Mouse (Mus musculus): ENCODE results near the gene Gm15097. TPM values are rescaled to one million over a fixed set of nuclear protein-coding genes. Genes with fewer than 3 reads are reported as not detected.
"Not testable (repeated sequence)": the region's sequence is repeated elsewhere in the genome, so short reads cannot be mapped to it uniquely, and the experiment has no call there.

Gene Gm15097
- polyA plus RNA-seq (2012; rRNA removed) (not detected in 2 replicates), polyA plus RNA-seq (2014; fragmentation: Nextera tagmentation; extraction: Ambion mirVana) (not detected in 2 replicates)

- not testable (repeated sequence) for H3K4me2 ChIP-seq (replicated peaks; ENCODE audit: low read depth, low read length, severe bottlenecking); H3K9ac ChIP-seq (ENCODE audit: low read depth, low read length, severe bottlenecking); H3K4me3 ChIP-seq (replicated peaks; ENCODE audit: low read length); H3K27ac ChIP-seq (replicated peaks; ENCODE audit: low read depth, low read length); DNase-seq (ENCODE audit: low spot score); ATAC-seq (ENCODE audit: low FRiP score, low read depth); H3K27me3 ChIP-seq (ENCODE audit: control insufficient read depth, insufficient read depth, low read length); H3K36me3 ChIP-seq (ENCODE audit: control insufficient read depth, insufficient read depth, low read length); H3K4me1 ChIP-seq (ENCODE audit: control insufficient read depth, insufficient read depth, low read length); H3K9me3 ChIP-seq (ENCODE audit: control insufficient read depth, low read length)
- WGBS, result no CpG with 5 or more reads among the region's 6 CpGs
Observed at GRCm38 (mm10) chrX:149784173-149784572, at the start of gene Gm15097. TSS of gene Gm15097 (plus strand) at chrX:149784473.

GRCm38 (mm10) chrX:149762853-149763252 is 21.4 kb upstream of the Gm15097 start:
- not testable (repeated sequence) for DNase-seq (ENCODE audit: low spot score)

GRCm38 (mm10) chrX:149811178-149811577 is 26.9 kb downstream of the Gm15097 start:
- DNase-seq (ENCODE audit: low spot score); H3K9ac ChIP-seq (ENCODE audit: low read depth, low read length, severe bottlenecking); H3K4me1 ChIP-seq (ENCODE audit: control insufficient read depth, insufficient read depth, low read length); H3K36me3 ChIP-seq (ENCODE audit: control insufficient read depth, insufficient read depth, low read length); H3K4me2 ChIP-seq (replicated peaks; ENCODE audit: low read depth, low read length, severe bottlenecking); ATAC-seq (ENCODE audit: low FRiP score, low read depth); H3K27me3 ChIP-seq (ENCODE audit: control insufficient read depth, insufficient read depth, low read length); H3K9me3 ChIP-seq (ENCODE audit: control insufficient read depth, low read length); H3K27ac ChIP-seq (replicated peaks; ENCODE audit: low read depth, low read length); H3K4me3 ChIP-seq (replicated peaks; ENCODE audit: low read length): not testable (repeated sequence)
- 97% methylated on average over 6 of the region's 6 CpGs for WGBS

More at GRCm38 (mm10) chrX:149762853-149763252, 21.4 kb upstream of the Gm15097 start:
- not testable (repeated sequence) for H3K9me3 ChIP-seq (ENCODE audit: control insufficient read depth, low read length); H3K9ac ChIP-seq (ENCODE audit: low read depth, low read length, severe bottlenecking); H3K4me2 ChIP-seq (replicated peaks; ENCODE audit: low read depth, low read length, severe bottlenecking); H3K27me3 ChIP-seq (ENCODE audit: control insufficient read depth, insufficient read depth, low read length); H3K36me3 ChIP-seq (ENCODE audit: control insufficient read depth, insufficient read depth, low read length); H3K27ac ChIP-seq (replicated peaks; ENCODE audit: low read depth, low read length); H3K4me1 ChIP-seq (ENCODE audit: control insufficient read depth, insufficient read depth, low read length); ATAC-seq (ENCODE audit: low FRiP score, low read depth); H3K4me3 ChIP-seq (replicated peaks; ENCODE audit: low read length)
- 41% methylated on average over 4 of the region's 4 CpGs for WGBS

Other genes starting within 250 kb of the Gm15097 start
- not detected in 2 replicates for gene Gm10439, start 189.9 kb upstream of the Gm15097 start, polyA plus RNA-seq (2012; rRNA removed)
- gene Gm10439, start 189.9 kb upstream of the Gm15097 start, polyA plus RNA-seq (2014; fragmentation: Nextera tagmentation; extraction: Ambion mirVana), result not detected in 2 replicates
- not detected in 2 replicates for gene Gm15091, start 157.2 kb downstream of the Gm15097 start, polyA plus RNA-seq (2012; rRNA removed)
- not detected in 2 replicates for gene Gm15091, start 157.2 kb downstream of the Gm15097 start, polyA plus RNA-seq (2014; fragmentation: Nextera tagmentation; extraction: Ambion mirVana)

Data from limb, embryonic 14.5 days (tissue).